Mouse (Mus musculus): ENCODE measurements at regions not wholly inside any gene's neighbourhood (a gene's known extent, or its start where the extent isn't known, plus 50 kb on each side); places are given as distances from the start of the nearest gene placed in this dataset.
A peak's percentile ranks its signal among the peaks of the same experiment; 100 is the strongest.

DNA sequence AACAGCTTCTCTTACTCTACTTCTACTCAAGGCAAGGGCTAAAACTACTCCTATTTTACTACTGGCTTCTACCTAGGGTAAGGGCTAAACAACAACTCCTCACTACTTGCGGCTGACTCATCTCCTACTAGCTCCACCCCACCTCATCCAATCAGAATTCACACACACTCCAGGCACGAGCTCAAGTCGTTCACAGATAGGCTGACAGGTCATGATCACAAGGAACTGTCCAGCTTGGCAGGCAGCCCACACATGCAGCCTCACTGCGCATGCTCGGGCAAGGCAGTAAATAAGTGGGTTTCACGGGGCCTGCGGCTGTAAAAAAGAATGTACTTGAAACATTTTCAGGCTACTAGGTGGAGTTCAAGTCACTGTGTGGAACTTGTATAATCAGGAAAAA lies 197.6 kb downstream of the Ccdc50 start:
- peak; percentile 3 for DNase-seq

DNA sequence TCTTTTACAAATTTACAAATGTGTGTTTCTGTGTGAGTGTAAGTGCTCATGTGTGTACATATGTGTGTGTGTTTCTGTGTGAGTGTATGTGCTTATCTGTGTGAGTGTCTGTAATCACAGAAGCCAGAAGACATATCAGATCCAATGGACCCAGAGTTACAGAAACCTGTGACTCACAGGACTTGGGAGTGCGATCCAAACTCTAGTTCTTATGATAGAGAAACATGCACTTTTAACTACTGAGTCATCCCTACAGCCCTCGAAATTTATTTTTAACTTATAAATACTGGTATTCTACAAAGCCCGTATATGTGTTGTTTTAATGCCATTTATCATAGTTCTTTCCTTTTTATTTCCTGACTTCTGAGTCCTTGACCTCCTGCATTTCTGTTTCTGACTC lies 220.7 kb downstream of the Ccdc50 start:
- no peak for DNase-seq

DNA sequence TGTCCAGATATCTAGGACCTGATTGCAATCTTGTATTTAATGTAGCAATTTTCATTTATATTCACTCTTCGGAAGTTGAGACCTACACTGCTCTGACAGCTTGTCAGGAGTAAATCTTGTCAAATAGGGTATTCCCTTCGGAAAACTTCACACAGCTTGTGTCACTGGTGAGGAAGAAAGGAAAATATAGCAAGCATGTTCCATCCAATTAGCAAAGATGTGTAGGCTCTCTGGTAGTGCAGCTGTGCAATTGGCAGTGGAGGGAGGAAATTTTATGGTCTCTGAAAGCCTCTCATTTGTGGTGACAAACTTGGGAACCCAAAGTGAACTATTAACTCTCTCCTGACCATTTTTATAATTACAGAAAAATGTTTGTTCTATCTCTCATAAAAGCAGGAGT lies 252.6 kb downstream of the Ccdc50 start:
- DNase-seq: no peak

DNA sequence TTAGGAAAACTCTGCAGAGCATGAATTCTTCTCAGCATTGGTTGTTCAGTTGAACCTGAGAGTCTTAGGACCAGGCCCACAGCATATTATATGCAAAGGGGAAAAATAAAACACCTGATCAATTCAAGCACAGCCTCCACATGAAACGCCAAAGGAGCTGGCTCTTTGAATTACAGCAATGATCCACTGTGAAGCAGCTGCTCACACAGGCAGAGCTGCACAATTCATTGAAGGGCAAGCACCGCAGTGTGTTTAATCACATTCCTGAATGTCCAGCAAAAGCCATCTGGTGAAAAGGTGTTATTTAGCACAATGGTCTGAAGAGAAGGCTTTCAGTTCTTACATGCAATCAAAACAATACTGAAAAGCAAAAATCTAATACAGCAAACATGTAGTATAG lies 289.6 kb downstream of the Ccdc50 start:
- DNase-seq: peak; percentile 8

DNA sequence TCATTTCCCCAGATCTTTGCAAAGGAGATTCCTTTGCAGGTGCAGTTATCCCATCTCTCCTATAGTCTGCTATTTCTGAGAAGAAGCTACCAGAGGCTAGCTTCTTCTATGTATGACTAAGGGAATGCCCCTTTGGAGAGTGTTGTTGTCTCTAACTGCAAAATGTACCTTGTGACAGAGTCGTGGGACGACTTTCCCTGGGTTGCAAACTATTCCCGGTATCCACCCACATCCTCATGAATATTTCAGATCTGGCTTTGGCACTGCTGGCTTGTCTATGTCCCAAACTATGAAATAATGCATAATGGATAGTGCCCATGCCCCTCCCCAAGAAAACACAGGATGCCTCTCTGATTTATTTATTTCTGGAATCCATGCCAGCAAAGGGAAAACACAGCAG lies 294.3 kb downstream of the Ccdc50 start:
- no peak for DNase-seq

DNA sequence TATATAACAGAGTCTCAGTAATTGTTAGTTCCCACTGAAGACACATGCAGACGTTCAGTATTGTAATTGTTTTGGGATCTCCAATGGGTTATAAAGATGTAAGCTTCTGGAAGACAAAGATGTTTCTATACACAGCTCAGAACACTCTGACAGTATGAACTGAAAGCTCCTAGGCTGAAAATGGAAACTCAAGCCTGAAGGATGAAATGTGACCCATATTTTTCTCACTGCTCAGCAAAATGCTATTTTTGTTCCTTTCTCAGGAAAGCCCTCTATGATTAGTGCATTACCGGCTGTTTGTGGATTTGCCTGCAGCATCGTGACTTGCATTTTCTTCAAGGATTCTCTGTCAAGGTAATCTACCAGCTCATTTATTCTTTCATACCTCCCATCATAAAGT lies 295.2 kb downstream of the Ccdc50 start:
- DNase-seq: no peak

DNA sequence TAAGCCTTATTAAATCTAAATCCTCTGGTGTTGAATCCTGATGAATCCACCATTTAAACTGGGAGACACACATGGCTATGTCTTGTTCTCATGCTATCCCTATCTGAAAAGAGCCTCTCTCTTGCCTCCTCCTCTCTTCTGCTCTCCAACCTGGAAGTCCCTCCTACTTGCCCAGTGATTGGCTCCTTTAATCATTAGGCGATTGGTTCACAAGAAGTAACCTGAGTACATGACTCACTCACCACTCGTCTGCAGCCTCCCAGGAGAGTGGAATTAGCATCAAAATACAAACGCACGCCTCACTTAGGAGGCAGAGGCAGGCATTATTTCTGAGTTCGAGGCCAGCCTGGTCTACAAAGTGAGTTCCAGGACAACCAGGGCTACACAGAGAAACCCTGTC lies 321.3 kb downstream of the Ccdc50 start:
- no peak for DNase-seq

DNA sequence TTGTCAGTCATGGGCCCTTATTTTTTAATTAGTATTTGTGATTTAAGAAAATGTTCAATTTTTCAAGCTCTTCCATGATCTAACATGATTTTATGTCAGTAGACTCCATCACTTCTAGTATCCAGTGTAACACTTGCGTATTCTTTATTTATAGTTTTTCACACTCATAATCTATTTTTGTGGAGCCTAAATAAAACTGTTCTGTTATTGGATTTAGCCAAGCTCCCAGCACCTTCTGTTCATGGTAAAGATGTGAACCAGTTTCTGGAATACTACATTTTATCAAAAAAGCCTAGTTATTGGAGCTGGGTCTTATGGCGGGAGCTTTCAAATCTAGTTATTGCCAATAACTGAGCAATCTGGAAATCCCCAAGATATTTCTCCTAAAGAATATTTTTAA lies 334.8 kb downstream of the Ccdc50 start:
- no peak for DNase-seq
